Mouse (Mus musculus): ENCODE results near the gene Ackr4. TPM values are rescaled to one million over a fixed set of nuclear protein-coding genes. Genes with fewer than 3 reads are reported as not detected.
A peak's percentile ranks its signal among the peaks of the same experiment; 100 is the strongest.

Ackr4 gene
- total RNA-seq, 4 experiments from 2014 or later: not detected

DNA sequence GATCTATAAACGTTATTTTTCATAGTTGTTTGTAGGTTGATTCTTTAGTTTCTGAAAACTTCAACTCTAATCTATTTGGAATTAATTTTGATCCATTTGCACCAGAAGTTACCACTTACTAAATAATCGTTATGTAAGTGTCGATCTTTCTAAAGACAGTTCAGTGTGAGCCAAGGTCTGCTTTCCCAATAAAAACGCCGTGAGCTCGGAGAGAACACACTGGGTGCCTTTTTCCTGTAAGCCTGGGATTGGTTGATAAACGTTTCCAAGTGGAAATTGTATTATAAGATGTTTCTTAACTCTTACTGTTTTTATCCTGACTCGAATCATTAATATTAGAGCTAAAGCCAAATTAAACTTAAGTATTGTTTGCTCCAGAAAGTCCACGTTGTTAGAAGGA lies 19.8 kb downstream of the Ackr4 start:
- DNase-seq (ENCODE audit: low spot score in 2 of 2): no peak

DNA sequence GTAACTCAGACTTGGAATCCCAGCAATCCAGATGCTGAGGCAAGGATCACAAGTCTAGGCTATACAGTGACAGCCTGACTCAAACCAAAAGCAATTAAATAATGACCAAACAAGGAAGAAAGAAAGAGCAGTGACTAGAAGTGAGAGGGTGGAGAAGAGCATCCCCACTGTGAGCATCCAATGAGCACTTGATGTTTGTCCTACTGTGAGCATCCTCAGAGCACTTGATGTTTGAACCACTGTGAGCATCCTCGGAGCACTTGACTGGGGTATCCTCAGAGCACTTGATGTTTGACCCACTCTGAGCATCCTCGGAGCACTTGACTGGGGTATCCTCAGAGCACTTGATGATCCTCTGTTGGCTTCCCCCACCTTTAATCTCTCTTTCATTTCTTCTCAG lies 21.7 kb downstream of the Ackr4 start:
- DNase-seq (ENCODE audit: low spot score in 2 of 2): no peak

GRCm38 (mm10) chr9:104102901-104103300 lies 23.8 kb downstream of the Ackr4 start:
- no peak for DNase-seq (ENCODE audit: low spot score in 2 of 2)

GRCm38 (mm10) chr9:104102301-104102700 lies 24.4 kb downstream of the Ackr4 start:
- no peak for DNase-seq (ENCODE audit: low spot score in 2 of 2)

DNA sequence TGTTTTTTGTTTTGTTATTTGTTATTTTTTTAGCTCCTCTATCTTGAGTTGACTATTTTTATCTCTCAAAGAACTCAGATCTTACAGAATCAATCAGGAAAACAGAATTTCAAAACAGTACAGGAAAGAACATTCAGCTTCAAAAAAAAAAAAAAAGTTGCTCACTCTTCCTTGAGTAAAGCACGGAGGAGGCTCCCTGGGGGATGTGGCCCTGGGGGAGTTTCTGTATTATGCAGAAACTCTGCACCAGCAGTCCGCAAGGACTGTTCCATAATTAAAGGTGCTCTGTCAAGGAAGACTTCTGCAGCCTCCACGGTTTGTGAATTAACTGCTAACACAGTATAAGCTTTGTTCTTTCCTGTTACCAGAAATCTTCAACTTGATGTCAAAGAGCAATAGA lies 25.3 kb downstream of the Ackr4 start:
- DNase-seq (ENCODE audit: low spot score in 2 of 2): no peak

GRCm38 (mm10) chr9:104100822-104101221 lies 25.9 kb downstream of the Ackr4 start:
- DNase-seq (ENCODE audit: low spot score in 2 of 2): no peak

GRCm38 (mm10) chr9:104099060-104099459 lies 27.7 kb downstream of the Ackr4 start:
- DNase-seq (ENCODE audit: low spot score in 2 of 2): no peak

- DNase-seq (ENCODE audit: low spot score in 2 of 2): no peak
These were observed 28.5 kb downstream of the Ackr4 start for GRCm38 (mm10) chr9:104098256-104098655.

DNA sequence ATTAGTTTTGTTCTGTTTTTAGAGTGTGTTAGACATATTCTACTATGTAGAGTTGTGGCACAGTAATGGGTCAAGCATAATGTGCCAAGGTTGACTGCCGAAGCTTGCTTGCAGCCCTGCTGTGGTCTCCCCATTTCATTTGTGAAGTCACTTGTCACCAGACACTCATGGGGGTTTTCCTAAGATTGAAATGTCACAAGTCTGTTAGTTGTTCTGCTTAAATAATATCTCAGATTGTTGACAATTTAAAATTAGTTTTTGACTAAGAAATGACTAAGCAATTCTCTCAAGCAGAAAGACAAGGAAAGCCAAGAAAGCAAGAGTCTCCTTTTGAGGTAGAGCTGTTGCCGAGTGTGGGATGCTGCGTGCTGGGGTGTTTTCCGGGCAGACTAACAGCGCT lies 33.8 kb downstream of the Ackr4 start:
- no peak for DNase-seq (ENCODE audit: low spot score in 2 of 2)

DNA sequence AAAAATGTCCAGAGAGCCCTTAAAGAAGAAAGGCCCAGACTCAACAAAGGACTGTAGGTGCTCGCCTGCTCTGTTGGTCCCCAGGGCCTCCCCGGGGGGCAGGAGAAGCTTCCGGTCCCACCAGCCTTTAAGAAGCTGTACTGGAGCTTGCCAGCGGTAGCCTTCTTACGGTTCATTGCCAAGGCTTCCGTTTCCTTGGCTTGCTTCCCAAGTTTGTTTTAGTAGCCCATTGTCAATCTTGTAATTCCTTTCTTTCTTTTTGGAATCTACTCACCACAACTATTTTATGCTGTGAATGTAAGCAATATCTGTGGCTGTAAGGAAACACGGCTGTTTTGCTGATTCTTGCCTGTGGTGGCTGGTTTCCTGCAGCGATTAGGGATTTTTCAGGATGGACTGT lies 38.2 kb downstream of the Ackr4 start:
- DNase-seq (ENCODE audit: low spot score in 2 of 2): no peak

- DNase-seq (ENCODE audit: low spot score in 2 of 2): no peak
These were observed 40.9 kb downstream of the Ackr4 start for GRCm38 (mm10) chr9:104085730-104086429.

DNA sequence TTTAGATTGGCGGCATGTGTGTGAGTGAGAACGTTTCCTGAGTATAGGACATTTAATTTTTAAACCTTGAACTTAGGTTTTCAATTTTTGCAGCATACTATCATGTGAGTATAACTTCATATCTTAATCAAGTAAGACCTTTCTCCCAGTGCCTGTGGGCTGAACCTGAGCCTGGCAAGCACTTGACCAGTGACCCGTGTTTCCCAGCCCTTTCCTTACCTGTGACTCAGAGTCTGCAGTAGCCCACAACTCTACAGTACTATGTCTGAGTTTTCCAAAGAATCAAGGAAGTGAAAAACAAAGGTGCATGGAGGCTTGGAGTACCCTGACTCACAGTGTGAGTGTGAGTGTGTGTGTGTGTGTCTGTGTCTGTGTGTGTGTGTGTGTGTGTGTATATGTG lies 46.7 kb downstream of the Ackr4 start:
- DNase-seq (ENCODE audit: low spot score in 2 of 2): no peak

DNA sequence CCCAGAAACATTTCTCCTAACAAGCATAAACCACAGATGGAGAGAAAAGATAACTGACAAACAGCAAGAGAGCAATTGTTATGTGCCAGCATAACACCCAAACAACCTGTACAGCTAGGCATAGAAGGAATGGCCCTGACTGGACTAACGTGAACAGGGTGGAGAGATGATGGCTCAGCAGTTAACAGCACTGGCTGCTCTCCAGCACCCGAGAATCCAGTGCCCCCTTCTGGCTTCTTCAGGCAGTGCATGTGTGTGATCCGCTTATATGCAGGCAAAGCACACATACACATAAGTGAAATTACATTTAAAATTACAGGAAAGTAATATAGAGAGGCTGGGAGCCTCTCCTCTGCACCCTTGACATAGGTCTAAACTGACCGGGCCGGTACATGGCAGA lies 47.4 kb downstream of the Ackr4 start:
- peak in 1 of 2 experiments; percentile 18 for DNase-seq (ENCODE audit: low spot score in 2 of 2)

DNA sequence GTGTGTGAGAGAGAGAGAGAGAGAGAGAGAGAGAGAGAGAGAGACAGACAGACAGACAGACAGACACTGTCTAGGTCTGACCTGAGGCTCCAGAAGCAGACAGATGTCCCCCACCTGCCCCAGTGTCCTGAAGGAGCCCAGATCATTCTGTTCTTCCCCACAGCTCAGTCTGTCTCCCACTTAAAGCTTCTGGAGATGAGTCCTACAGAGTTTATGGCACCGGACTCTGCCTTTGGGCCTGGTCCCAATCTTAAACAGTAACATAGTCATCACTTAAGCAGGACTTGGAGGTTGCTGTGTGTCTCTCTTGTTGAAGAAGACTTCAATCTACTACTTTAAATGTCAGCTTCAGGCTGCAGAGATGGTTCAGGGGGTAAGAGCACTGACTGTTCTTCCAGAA lies 48.0 kb downstream of the Ackr4 start:
- no peak for DNase-seq (ENCODE audit: low spot score in 2 of 2)

DNA sequence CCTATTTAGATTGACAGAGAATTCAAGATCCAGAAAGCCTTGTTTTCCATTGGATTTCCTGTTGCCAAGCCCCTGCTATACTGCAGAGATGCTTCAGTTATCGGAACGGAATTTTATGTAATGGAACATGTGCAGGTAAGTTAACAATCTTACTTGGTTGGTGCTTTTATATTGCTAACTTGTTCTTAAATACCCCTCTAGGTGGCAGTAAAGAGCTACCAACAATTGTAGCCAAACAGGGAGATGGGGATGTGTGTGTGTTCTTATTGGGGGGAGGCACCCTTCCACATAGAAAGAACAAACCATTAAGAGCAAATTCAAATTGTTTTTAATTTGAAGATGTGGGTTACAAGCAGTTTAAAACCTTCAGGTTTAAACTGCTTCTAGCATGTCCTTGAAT lies 50.9 kb downstream of the Ackr4 start:
- no peak for DNase-seq (ENCODE audit: low spot score in 2 of 2)

DNA sequence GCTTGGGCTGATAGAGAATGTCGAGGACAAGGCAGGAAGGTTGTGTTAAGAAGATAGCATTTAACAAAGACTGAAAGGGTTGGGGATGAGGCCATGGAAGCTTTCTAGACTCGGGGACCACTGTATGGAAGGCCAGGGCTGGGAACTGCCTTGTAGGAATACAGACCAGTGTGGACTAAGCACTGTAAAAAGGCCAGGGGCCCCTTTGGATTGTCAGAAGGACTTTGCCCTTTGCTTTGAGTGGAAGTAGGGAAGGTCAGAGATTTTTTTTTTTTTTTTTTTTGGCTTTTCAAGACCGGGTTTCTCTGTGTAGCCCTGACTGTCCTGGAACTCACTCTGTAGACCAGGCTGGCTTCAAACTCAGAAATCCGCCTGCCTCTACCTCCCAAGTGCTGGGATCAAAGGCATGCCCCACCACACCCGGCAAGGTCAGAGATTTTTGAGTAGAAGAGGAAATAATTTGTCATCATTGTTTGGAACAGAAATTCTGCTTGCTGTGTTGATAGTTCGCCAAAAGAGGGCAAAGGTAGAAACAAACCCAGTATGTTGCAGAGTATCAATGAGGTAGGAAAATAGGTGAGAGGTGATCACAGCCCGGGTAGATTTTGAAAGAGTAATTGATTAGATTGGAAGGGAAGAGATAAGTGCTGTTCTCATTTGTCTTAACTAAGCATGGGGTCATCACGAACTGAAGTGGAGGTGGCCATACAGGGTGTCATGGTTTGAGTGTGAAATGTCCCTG lies 55.7 kb downstream of the Ackr4 start:
- DNase-seq (ENCODE audit: low spot score in 2 of 2): no peak

DNA sequence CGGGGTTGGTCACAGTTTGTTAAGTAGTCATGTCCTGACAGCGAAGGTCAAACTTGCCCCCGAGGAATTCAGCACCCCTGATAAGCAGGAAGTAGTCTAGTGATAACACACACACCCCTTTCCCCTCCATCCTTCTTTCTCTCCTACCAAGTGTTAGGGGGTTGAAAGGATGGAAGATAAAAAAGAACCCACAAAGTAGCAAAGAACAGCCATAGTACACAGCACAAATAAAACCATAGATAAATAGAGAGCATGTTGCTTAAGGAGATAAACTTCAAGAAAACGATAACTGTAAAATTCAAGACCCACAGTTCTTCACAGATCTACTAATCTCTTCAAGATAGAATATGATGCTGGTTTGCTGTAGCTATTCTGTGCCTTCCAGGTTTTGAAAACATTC lies 56.5 kb downstream of the Ackr4 start:
- no peak for DNase-seq (ENCODE audit: low spot score in 2 of 2)

- DNase-seq (ENCODE audit: low spot score in 2 of 2): no peak
These were observed 62.2 kb downstream of the Ackr4 start for GRCm38 (mm10) chr9:104064571-104064970.

DNA sequence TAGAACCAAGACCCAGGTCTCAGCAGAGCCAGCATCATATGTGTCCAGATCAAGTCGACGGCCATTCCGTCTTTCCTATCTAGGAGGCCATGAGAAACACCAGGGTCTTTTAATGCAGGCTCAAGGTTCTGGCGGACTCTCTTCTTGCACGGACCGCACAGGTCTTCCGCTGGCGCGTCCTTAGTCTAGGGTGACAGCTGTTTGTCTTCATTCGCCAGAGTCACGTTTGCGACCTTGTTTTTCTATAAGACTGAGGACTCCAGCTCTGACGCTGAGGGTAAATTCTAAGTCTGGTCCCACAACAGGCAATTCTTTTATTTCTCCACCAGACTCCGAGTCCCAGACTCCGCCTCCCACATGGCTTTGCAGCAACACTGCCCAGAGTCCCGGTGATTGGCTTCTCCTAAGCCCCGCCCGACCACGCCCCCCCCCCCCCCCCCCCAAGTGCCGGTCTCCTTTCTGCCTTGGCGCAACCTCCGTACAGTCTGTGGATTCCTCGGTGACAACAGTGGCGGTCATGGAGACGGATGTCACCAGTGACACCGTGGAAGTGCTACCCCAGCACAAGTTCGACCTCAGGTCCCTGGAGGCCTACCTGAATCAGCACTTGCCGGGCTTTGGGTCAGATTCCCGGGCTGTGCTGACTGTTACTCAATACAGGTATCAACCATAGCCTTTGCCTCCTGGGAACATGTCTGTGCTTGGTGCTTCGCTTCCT lies 63.3 kb downstream of the Ackr4 start, which contains the start of gene Acad11:
Acad11 (plus strand) TSS at position 134 of the 718 bp plus-strand sequence.
- peak; percentile 81 to 88 for DNase-seq (ENCODE audit: low spot score in 2 of 2)

DNA sequence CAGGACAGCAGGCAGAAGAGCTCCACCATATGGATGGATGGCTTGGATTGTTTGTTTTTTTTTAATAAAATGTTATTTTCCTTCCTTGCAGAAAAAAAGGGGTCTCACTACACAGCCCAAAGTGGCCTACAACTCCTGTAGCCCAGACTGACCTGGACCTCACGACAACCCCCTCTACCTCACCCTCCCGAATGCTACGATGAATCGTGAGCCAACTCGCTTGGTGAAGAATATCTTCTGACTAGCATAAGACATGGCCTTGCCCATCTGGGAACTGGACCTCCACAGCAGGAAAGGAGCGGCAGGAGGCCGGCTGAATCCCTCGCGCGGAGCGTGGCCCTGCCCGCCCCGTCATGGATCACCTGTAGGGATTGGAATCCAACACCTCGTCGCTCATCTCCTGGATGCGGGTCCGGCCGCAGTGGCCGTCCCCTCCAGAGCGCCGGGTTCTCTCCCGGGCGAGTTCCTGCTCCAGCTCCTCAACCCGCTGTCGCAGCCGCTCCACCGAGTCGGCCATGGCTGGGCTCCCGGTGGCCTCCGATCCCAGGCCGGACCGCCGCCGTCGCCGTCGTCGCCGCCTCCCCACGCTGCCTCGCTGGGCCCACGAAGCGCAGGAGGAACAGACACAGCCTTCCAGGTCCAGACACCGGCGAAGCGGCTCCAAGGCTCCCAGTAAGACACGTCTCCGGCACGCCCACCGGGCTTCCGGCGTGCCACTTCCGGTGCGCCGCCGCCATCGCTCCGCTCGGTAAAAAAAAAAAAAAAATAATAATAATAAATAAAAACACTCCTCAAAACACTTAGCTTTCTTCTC lies 64.1 kb downstream of the Ackr4 start, which contains the start of gene Uba5:
Uba5 (minus strand) TSS at position 705 of the 814 bp plus-strand sequence.
- DNase-seq (ENCODE audit: low spot score in 2 of 2): peak in 1 of 2 experiments; percentile 43

GRCm38 (mm10) chr9:104051028-104051427 lies 75.7 kb downstream of the Ackr4 start:
- no peak for DNase-seq (ENCODE audit: low spot score in 2 of 2)

Data from left cerebral cortex, adult 8-10 months (tissue).